Mouse (Mus musculus): ENCODE results near the gene Fbxo47. TPM values are rescaled to one million over a fixed set of nuclear protein-coding genes. Genes with fewer than 3 reads are reported as not detected.

Fbxo47 gene
- total and polyA plus RNA-seq, 3 experiments = 0.73 to 1.2 TPM; not detected in 1

DNA sequence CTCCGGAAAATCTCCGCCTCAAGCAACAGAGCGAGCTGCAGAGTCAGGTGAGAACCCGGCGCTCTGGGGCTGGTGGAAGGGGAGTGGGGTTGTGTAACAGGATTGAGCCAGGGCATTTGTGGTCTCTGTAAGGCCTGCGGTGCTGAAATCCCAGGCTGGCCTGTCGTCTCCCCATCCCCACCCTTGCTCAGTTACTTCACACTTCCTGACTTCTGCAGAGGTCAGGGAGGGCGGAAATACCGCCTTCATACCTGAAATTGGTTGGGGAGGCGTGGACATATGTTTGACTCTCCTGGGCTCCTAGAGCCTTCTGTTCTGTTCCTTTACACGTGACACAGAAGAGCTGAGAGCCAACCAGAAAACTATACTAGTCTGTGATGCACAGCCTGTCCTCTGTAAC lies 68.2 kb downstream of the Fbxo47 start:
- Histone ChIP-seq H3K4me3 (ENCODE audit: control insufficient read depth in 1 of 2, insufficient read depth in 1 of 2, low read depth in 2 of 2, low read length in 2 of 2) (no peak overlapping the region), H3K9me3 (replicated peaks; ENCODE audit: insufficient read depth, low read length) (no peaks in the 10 kb centered on the region), H3K27me3 (ENCODE audit: control insufficient read depth in 1 of 2, insufficient read depth in 2 of 2, low read length in 2 of 2) (no peaks in the 10 kb centered on the region), H3K36me3 (ENCODE audit: control insufficient read depth in 1 of 2, insufficient read depth in 2 of 2, low read length in 2 of 2) (peaks cover 0 to 7% of the 10 kb centered on the region in 2 experiments; a peak in 2 of 4 replicates), H3K9ac (ENCODE audit: control insufficient read depth, low read depth, low read length, poor library complexity, severe bottlenecking) (no peak overlapping the region), H3K79me2 (ENCODE audit: control insufficient read depth, insufficient read depth, low read length, poor library complexity) (no peaks in the 10 kb centered on the region), H3K4me1 (ENCODE audit: control insufficient read depth in 1 of 2, insufficient read depth in 2 of 2, low read length in 2 of 2) (peaks cover 4 to 7% of the 10 kb centered on the region in 2 experiments; a peak in 3 of 4 replicates), H3K27ac (ENCODE audit: control insufficient read depth, low read depth, low read length) (no peak overlapping the region)
- no peak for DNase-seq (ENCODE audit: low read depth, low spot score)
- TF ChIP-seq POLR2AphosphoS5 (IDR thresholded peaks at IDR 0.05; ENCODE audit: borderline replicate concordance, low read depth, low read length) (no peak), ZNF384 (IDR thresholded peaks at IDR 0.05; ENCODE audit: low read depth, low read length) (no peak), MAFK (IDR thresholded peaks at IDR 0.05; ENCODE audit: borderline replicate concordance, low read depth, low read length) (no peak), SIN3A (IDR thresholded peaks at IDR 0.05; ENCODE audit: low read length) (no peak), GABPA (IDR thresholded peaks at IDR 0.05; ENCODE audit: low read depth, low read length) (no peak), ZC3H11A (IDR thresholded peaks at IDR 0.05; ENCODE audit: low read depth, low read length) (no peak), EP300 (IDR thresholded peaks at IDR 0.05; ENCODE audit: low read depth in 1 of 2, low read length in 2 of 2) (no peak), E2F4 (IDR thresholded peaks at IDR 0.05; ENCODE audit: borderline replicate concordance, low read depth, low read length) (no peak), TAL1 (IDR thresholded peaks at IDR 0.05; ENCODE audit: low read length) (no peak)

DNA sequence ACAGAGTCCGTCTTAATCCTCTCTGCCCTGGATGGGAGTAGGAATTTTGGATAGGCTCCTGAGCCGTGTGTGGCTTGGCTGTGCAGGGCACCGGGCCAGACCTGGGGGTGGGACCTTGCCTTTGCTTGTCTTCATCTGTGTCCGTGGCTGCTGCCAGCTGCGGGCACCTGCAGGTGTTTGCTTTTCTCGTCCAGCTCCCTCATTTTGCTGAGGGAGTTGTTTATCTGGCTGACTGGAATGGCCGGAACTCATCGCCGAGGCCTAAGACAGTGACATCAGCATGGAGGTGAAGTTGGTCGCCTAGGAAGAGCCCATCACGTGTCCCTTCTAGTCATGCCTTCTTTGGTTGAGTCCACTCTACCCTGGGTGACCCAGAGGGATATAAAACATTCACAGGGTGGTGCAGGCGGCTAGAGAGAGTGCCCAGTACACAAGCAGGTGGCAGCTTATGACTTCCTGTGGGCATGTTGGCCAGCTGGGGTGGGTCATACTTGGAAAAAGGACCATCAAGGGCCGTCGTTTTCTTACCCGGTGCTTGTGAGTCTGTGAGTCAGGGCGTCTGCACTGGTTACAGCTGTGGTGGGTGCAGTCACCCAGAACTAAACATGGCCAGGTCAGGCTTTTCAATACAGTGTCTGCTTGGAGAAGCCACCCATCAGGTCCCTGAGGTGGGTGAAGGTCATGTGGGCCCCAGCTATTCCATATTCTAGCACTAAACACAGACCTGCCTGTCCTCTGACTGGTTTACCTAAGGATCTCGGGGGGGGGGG lies 70.0 kb downstream of the Fbxo47 start:
- DNase-seq (ENCODE audit: low read depth, low spot score) = no peak
- H3K9me3 ChIP-seq (replicated peaks; ENCODE audit: insufficient read depth, low read length) = no peaks in the 10 kb centered on the region
- peaks cover 0 to 13% of the 10 kb centered on the region in 2 experiments; a peak in 2 of 4 replicates for H3K36me3 ChIP-seq (ENCODE audit: control insufficient read depth in 1 of 2, insufficient read depth in 2 of 2, low read length in 2 of 2)
- no peaks in the 10 kb centered on the region for H3K79me2 ChIP-seq (ENCODE audit: control insufficient read depth, insufficient read depth, low read length, poor library complexity)
- H3K9ac ChIP-seq (ENCODE audit: control insufficient read depth, low read depth, low read length, poor library complexity, severe bottlenecking) = no peak overlapping the region
- no peak overlapping the region for H3K27ac ChIP-seq (ENCODE audit: control insufficient read depth, low read depth, low read length)
- H3K4me3 ChIP-seq (ENCODE audit: control insufficient read depth in 1 of 2, insufficient read depth in 1 of 2, low read depth in 2 of 2, low read length in 2 of 2) = no peak overlapping the region
- peaks cover 4 to 18% of the 10 kb centered on the region in 2 experiments for H3K4me1 ChIP-seq (ENCODE audit: control insufficient read depth in 1 of 2, insufficient read depth in 2 of 2, low read length in 2 of 2)
- TF ChIP-seq CHD2 (IDR thresholded peaks at IDR 0.05; ENCODE audit: low read length) (no peak), POLR2AphosphoS2 (IDR thresholded peaks at IDR 0.05; ENCODE audit: low read length) (no peak), MYC (IDR thresholded peaks at IDR 0.05; ENCODE audit: low read depth, low read length) (no peak), CHD1 (IDR thresholded peaks at IDR 0.05; ENCODE audit: low read depth, low read length) (no peak), RCOR1 (IDR thresholded peaks at IDR 0.05; ENCODE audit: low read depth, low read length) (no peak), MAX (IDR thresholded peaks at IDR 0.05; ENCODE audit: low read length) (no peak), TAL1 (IDR thresholded peaks at IDR 0.05; ENCODE audit: low read length) (no peak)
- no peaks in the 10 kb centered on the region for H3K27me3 ChIP-seq (ENCODE audit: control insufficient read depth in 1 of 2, insufficient read depth in 2 of 2, low read length in 2 of 2)

Measured in MEL (cell line).